Mouse (Mus musculus) lung, postnatal 0 days (tissue): ENCODE measurements around the gene Trip10. TPM values are rescaled to one million over a fixed set of nuclear protein-coding genes. Genes with fewer than 3 reads are reported as not detected.

Experiments used
- ATAC-seq: fragments of 200-750 bp; cut with Nextera tagmentation; 2 replicates; pipeline ENCODE4 v1.8.0; 2017; ENCODE audit warnings: moderate library complexity
- DNase-seq: peaks from one replicate; pipeline ENCODE4 v3.0.0-alpha.2; 2016; ENCODE audit warnings: low spot score
- H3K27ac ChIP-seq: fragments of 300-500 bp; sonication (generic); 2 replicates; pipeline ENCODE4 v1.5.1; 2014; ENCODE audit warnings: antibody characterized with exemption, mild to moderate bottlenecking, low read length, mixed read lengths
- H3K27me3 ChIP-seq: fragments of 300-500 bp; sonication (generic); replicated peaks from 2 replicates; pipeline ENCODE4 v1.6.1; 2014; ENCODE audit warnings: low read length, mixed read lengths; ENCODE audit not compliant: insufficient read depth
- H3K36me3 ChIP-seq: fragments of 300-500 bp; sonication (generic); 2 replicates; pipeline ENCODE4 v1.6.1; 2014; ENCODE audit warnings: low read length, mixed read lengths; ENCODE audit not compliant: insufficient read depth
- H3K4me1 ChIP-seq: fragments of 300-500 bp; sonication (generic); 2 replicates; pipeline ENCODE4 v1.6.1; 2014; ENCODE audit warnings: antibody characterized with exemption, low read depth, low read length, mixed read lengths; ENCODE audit not compliant: insufficient read depth
- H3K4me2 ChIP-seq: fragments of 300-500 bp; sonication (generic); replicated peaks from 2 replicates; pipeline ENCODE4 v1.6.1; 2014; ENCODE audit warnings: low read depth, mild to moderate bottlenecking, low read length, moderate library complexity, mixed read lengths
- H3K4me3 ChIP-seq: fragments of 300-500 bp; sonication (generic); 2 replicates; pipeline ENCODE4 v1.5.1; 2014; ENCODE audit warnings: low read depth, low read length
- H3K9ac ChIP-seq: fragments of 300-500 bp; sonication (generic); replicated peaks from 2 replicates; pipeline ENCODE4 v1.6.1; 2014; ENCODE audit warnings: low read depth, mild to moderate bottlenecking
- H3K9me3 ChIP-seq: fragments of 300-500 bp; sonication (generic); 2 replicates; pipeline ENCODE4 v1.6.1; 2016; ENCODE audit warnings: low read length, mixed read lengths
- CTCF ChIP-seq: IDR thresholded peaks from 2 replicates; pipeline ENCODE4 v1.5.1; 2016; ENCODE audit warnings: antibody characterized with exemption, mild to moderate bottlenecking
- EP300 ChIP-seq: IDR thresholded peaks from 2 replicates; pipeline ENCODE4 v1.6.1; 2016; ENCODE audit warnings: antibody characterized with exemption, mild to moderate bottlenecking, control low read depth
- WGBS: fragments of 180-500 bp; shearing (Covaris S2); extraction: QIAGEN DNeasy Blood & Tissue Kit; methylation state at CpG from one replicate; pipeline ENCODE4 v1.1.7; 2014; 5-methylcytosine and 5-hydroxymethylcytosine counted together
- microRNA-seq: library from miRNA; unstranded; fragments of <30 nt; microRNA quantifications from one replicate; pipeline ENCODE4, GENCODE M21; 2016
- polyA plus RNA-seq: library from polyadenylated mRNA; unstranded; fragments of >200 nt; fragmentation: Nextera tagmentation; extraction: Ambion mirVana; gene quantifications from 2 replicates; pipeline ENCODE4 v1.2.1, GENCODE M21; 2015

The Trip10 gene
- polyA plus RNA-seq, 1 experiment from 2014 or later = 46.4 TPM

DNA sequence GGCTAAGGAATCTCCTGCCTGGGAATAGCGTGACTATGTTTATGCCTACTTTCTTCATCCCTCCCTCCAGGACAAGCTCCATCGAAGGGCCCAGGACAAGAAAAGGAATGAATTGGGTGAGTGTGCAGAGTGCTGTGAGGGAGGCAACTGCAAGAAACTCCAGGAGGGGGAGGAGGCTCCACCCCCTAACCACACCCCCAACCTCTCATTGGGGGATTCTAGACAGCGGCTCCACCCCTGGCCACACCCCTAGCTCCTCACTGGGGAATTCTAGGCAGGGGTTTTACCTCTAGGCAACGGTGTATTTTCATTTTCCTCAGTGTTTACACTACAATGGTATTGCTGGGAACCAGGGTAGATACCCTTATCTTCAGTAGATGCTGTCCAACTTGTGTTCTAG, 56.3 kb downstream of the Trip10 start:
- Histone ChIP-seq H3K9me3 (no peaks in the 10 kb centered on the region), H3K4me2 (no peak overlapping the region), H3K9ac (no peak overlapping the region), H3K4me3 (no peak overlapping the region), H3K27me3 (no peaks in the 10 kb centered on the region), H3K36me3 (no peaks in the 10 kb centered on the region), H3K27ac (no peak overlapping the region), H3K4me1 (no peaks in the 10 kb centered on the region)
- ATAC-seq (no peak), DNase-seq (no peak)
- 62% methylated on average over 4 of the region's 4 CpGs for WGBS
- no peak for TF ChIP-seq CTCF
- TF ChIP-seq EP300 = no peak

DNA sequence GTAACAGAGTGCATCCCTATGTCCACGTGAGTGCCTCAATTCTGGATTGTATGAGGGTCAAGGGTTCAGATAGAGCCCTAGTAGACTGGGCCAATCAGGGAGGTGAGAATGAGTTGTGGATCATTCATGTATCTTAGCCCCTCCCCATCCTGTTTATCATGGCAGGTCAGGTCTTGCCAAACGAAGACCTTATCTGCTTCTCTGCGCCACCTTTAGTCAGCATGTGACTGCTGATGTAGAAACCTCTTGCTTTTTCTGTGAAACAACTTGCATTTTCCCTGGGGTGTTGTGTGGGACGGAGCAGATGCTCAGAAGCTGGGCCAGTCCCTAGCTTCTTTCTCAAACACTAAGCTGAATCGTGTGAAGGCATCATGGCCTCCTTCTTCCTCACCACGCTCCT, 57.8 kb downstream of the Trip10 start:
- no peak for ATAC-seq
- H3K9ac ChIP-seq = no peak overlapping the region
- no peak overlapping the region for H3K27ac ChIP-seq
- H3K9me3 ChIP-seq = no peaks in the 10 kb centered on the region
- 72% methylated on average over 6 of the region's 6 CpGs for WGBS
- H3K4me3 ChIP-seq = no peak overlapping the region
- H3K27me3 ChIP-seq = no peaks in the 10 kb centered on the region
- no peak for TF ChIP-seq EP300
- TF ChIP-seq CTCF = no peak
- no peaks in the 10 kb centered on the region for H3K36me3 ChIP-seq
- DNase-seq = no peak
- H3K4me1 ChIP-seq = no peaks in the 10 kb centered on the region
- H3K4me2 ChIP-seq = no peak overlapping the region

- Histone ChIP-seq H3K4me2 (no peak overlapping the region), H3K27ac (no peak overlapping the region), H3K36me3 (no peaks in the 10 kb centered on the region), H3K9ac (no peak overlapping the region), H3K4me3 (no peak overlapping the region), H3K9me3 (no peaks in the 10 kb centered on the region), H3K27me3 (no peaks in the 10 kb centered on the region), H3K4me1 (no peaks in the 10 kb centered on the region)
- no peak for TF ChIP-seq CTCF
- no peak for ATAC-seq
- 41% methylated on average over 13 of the region's 13 CpGs for WGBS
- no peak for DNase-seq
Observed at GRCm38 (mm10) chr17:57311801-57312200, 62.5 kb downstream of the Trip10 start.

Small RNA genes within 50 kb of the gene (microRNA-seq; reads per million reads assigned to microRNA genes)
- not detected for gene Mir6978

Other genes starting within 250 kb of the Trip10 start
- 0.37 TPM in 1 of 2 replicates, not detected in the other for gene Pspn, start 249.4 kb upstream of the Trip10 start, polyA plus RNA-seq
- 33.3 and 37.0 TPM in 2 replicates for gene Gtf2f1, start 238.2 kb upstream of the Trip10 start, polyA plus RNA-seq
- 0.50 and 0.68 TPM in 2 replicates for gene Gm17949, start 238.0 kb upstream of the Trip10 start, polyA plus RNA-seq
- gene Khsrp, start 217.9 kb upstream of the Trip10 start, polyA plus RNA-seq = 20.4 and 21.0 TPM in 2 replicates
- not detected in 2 replicates for gene Slc25a41, start 207.8 kb upstream of the Trip10 start, polyA plus RNA-seq
- gene Crb3, start 190.3 kb upstream of the Trip10 start, polyA plus RNA-seq = 119 and 120 TPM in 2 replicates
- gene Slc25a23, start 189.6 kb upstream of the Trip10 start, polyA plus RNA-seq = 5.8 and 5.9 TPM in 2 replicates
- 5.7 and 6.0 TPM in 2 replicates for gene Dennd1c, start 170.9 kb upstream of the Trip10 start, polyA plus RNA-seq
- 7.1 and 7.5 TPM in 2 replicates for gene Tubb4a, start 161.7 kb upstream of the Trip10 start, polyA plus RNA-seq
- gene Tnfsf9, start 144.1 kb upstream of the Trip10 start, polyA plus RNA-seq = 3.0 and 3.4 TPM in 2 replicates
- not detected in 2 replicates for gene Cd70, start 99.7 kb upstream of the Trip10 start, polyA plus RNA-seq
- gene Tnfsf14, start 55.3 kb upstream of the Trip10 start, polyA plus RNA-seq = 0.50 and 0.73 TPM in 2 replicates
- gene C3, start 21.3 kb upstream of the Trip10 start, polyA plus RNA-seq = 50.2 and 55.0 TPM in 2 replicates
- gene Gpr108, start 1.0 kb upstream of the Trip10 start, polyA plus RNA-seq = 48.4 and 48.8 TPM in 2 replicates
- 4.8 and 5.4 TPM in 2 replicates for gene Vav1, start 29.6 kb downstream of the Trip10 start, polyA plus RNA-seq
- 6.0 and 7.0 TPM in 2 replicates for gene Adgre1, start 109.2 kb downstream of the Trip10 start, polyA plus RNA-seq